Mouse (Mus musculus): ENCODE data around the gene Trpc2. TPM values are rescaled to one million over a fixed set of nuclear protein-coding genes. Genes with fewer than 3 reads are reported as not detected.

Gene Trpc2
- polyA plus RNA-seq, 1 experiment from 2014 or later: not detected

Other genes with a start within 250 kb of the Trpc2 start
- 41.6 and 57.8 TPM in 2 replicates for gene Inppl1, start 244.9 kb upstream of the Trpc2 start, polyA plus RNA-seq (2016; fragmentation: Nextera tagmentation; extraction: Ambion mirVana)
- 0.21 TPM in 1 of 2 replicates, not detected in the other for gene Folr2, start 225.9 kb upstream of the Trpc2 start, polyA plus RNA-seq (2016; fragmentation: Nextera tagmentation; extraction: Ambion mirVana)
- 115 and 120 TPM in 2 replicates for gene Anapc15, start 219.4 kb upstream of the Trpc2 start, polyA plus RNA-seq (2016; fragmentation: Nextera tagmentation; extraction: Ambion mirVana)
- gene Folr1, start 212.3 kb upstream of the Trpc2 start, polyA plus RNA-seq (2016; fragmentation: Nextera tagmentation; extraction: Ambion mirVana): not detected in 2 replicates
- gene Lamtor1, start 177.2 kb upstream of the Trpc2 start, polyA plus RNA-seq (2016; fragmentation: Nextera tagmentation; extraction: Ambion mirVana): 180 and 181 TPM in 2 replicates
- 0.73 and 0.94 TPM in 2 replicates for gene Tomt, start 176.8 kb upstream of the Trpc2 start, polyA plus RNA-seq (2016; fragmentation: Nextera tagmentation; extraction: Ambion mirVana)
- 9.4 and 11.2 TPM in 2 replicates for gene Lrrc51, start 149.2 kb upstream of the Trpc2 start, polyA plus RNA-seq (2016; fragmentation: Nextera tagmentation; extraction: Ambion mirVana)
- gene Numa1, start 149.0 kb upstream of the Trpc2 start, polyA plus RNA-seq (2016; fragmentation: Nextera tagmentation; extraction: Ambion mirVana): 108 and 130 TPM in 2 replicates
- gene Il18bp, start 64.4 kb upstream of the Trpc2 start, polyA plus RNA-seq (2016; fragmentation: Nextera tagmentation; extraction: Ambion mirVana): 2.3 and 3.4 TPM in 2 replicates
- 29.3 and 31.0 TPM in 2 replicates for gene Rnf121, start 17.6 kb upstream of the Trpc2 start, polyA plus RNA-seq (2016; fragmentation: Nextera tagmentation; extraction: Ambion mirVana)
- 39.7 and 51.5 TPM in 2 replicates for gene Xndc1, start 17.6 kb upstream of the Trpc2 start, polyA plus RNA-seq (2016; fragmentation: Nextera tagmentation; extraction: Ambion mirVana)
- 1.4 and 1.8 TPM in 2 replicates for gene Xntrpc, start 17.4 kb upstream of the Trpc2 start, polyA plus RNA-seq (2016; fragmentation: Nextera tagmentation; extraction: Ambion mirVana)
- 0.50 and 0.85 TPM in 2 replicates for gene Art1, start 18.6 kb downstream of the Trpc2 start, polyA plus RNA-seq (2016; fragmentation: Nextera tagmentation; extraction: Ambion mirVana)
- gene Art5, start 26.4 kb downstream of the Trpc2 start, polyA plus RNA-seq (2016; fragmentation: Nextera tagmentation; extraction: Ambion mirVana): 4.3 and 5.8 TPM in 2 replicates
- 0.14 TPM in 1 of 2 replicates, not detected in the other for gene Chrna10, start 33.7 kb downstream of the Trpc2 start, polyA plus RNA-seq (2016; fragmentation: Nextera tagmentation; extraction: Ambion mirVana)
- 45.5 and 49.7 TPM in 2 replicates for gene Nup98, start 127.1 kb downstream of the Trpc2 start, polyA plus RNA-seq (2016; fragmentation: Nextera tagmentation; extraction: Ambion mirVana)
- 59.6 and 68.5 TPM in 2 replicates for gene Pgap2, start 127.1 kb downstream of the Trpc2 start, polyA plus RNA-seq (2016; fragmentation: Nextera tagmentation; extraction: Ambion mirVana)
- 52.5 and 55.4 TPM in 2 replicates for gene Rhog, start 172.9 kb downstream of the Trpc2 start, polyA plus RNA-seq (2016; fragmentation: Nextera tagmentation; extraction: Ambion mirVana)
- gene Stim1, start 184.7 kb downstream of the Trpc2 start, polyA plus RNA-seq (2016; fragmentation: Nextera tagmentation; extraction: Ambion mirVana): 10.7 and 14.5 TPM in 2 replicates

All from limb, embryonic 10.5 days (tissue).